Mouse (Mus musculus) MEL (cell line): ENCODE results near the gene Rtca. TPM values are rescaled to one million over a fixed set of nuclear protein-coding genes. Genes with fewer than 3 reads are reported as not detected.

Experiments used
- DNase-seq: peaks from one replicate; pipeline ENCODE4 v3.0.0; 2011; ENCODE audit warnings: low read depth, low spot score
- H3K27ac ChIP-seq: 2 replicates; pipeline ENCODE4 v1.5.1; 2012; ENCODE audit warnings: low read depth, mild to moderate bottlenecking, control low read depth, low read length, moderate library complexity; ENCODE audit not compliant: control insufficient read depth
- H3K27me3 ChIP-seq, 2 experiments: fragments of 150-350 bp in 1 of 2; sonication (generic) in 1 of 2; 2 replicates each; pipeline ENCODE4 v1.6.1; 2012; ENCODE audit warnings: low read length in 2 of 2, mild to moderate bottlenecking in 2 of 2, improper control_type of control experiment in 1 of 2, moderate library complexity in 1 of 2; ENCODE audit not compliant: insufficient read depth in 2 of 2, control insufficient read depth in 1 of 2
- H3K36me3 ChIP-seq, 2 experiments: 2 replicates each; pipeline ENCODE4 v1.6.1; 2012 to 2014; ENCODE audit warnings: low read length in 2 of 2, improper control_type of control experiment in 1 of 2, inconsistent platforms in 1 of 2, mild to moderate bottlenecking in 1 of 2; ENCODE audit not compliant: insufficient read depth in 2 of 2, control insufficient read depth in 1 of 2
- H3K4me1 ChIP-seq, 2 experiments: fragments of 150-350 bp in 1 of 2; sonication (generic) in 1 of 2; 2 replicates each; pipeline ENCODE4 v1.6.1; 2012; ENCODE audit warnings: low read length in 2 of 2, improper control_type of control experiment in 1 of 2, mild to moderate bottlenecking in 1 of 2; ENCODE audit not compliant: insufficient read depth in 2 of 2, control insufficient read depth in 1 of 2
- H3K4me3 ChIP-seq, 2 experiments: fragments of 150-350 bp in 1 of 2; sonication (generic) in 1 of 2; 2 replicates each; pipeline ENCODE4 v1.5.1; 2012; ENCODE audit warnings: low read depth in 2 of 2, low read length in 2 of 2, mild to moderate bottlenecking in 2 of 2, moderate library complexity in 2 of 2, control low read depth in 1 of 2, improper control_type of control experiment in 1 of 2; ENCODE audit not compliant: control insufficient read depth in 1 of 2, insufficient read depth in 1 of 2
- H3K79me2 ChIP-seq: 2 replicates; pipeline ENCODE4 v1.6.1; 2012; ENCODE audit warnings: mild to moderate bottlenecking, low read length, moderate library complexity; ENCODE audit not compliant: control insufficient read depth, poor library complexity, insufficient read depth
- H3K9ac ChIP-seq: 2 replicates; pipeline ENCODE4 v1.6.1; 2012; ENCODE audit warnings: low read depth, mild to moderate bottlenecking, control low read depth, low read length, moderate library complexity; ENCODE audit not compliant: control insufficient read depth, poor library complexity, severe bottlenecking
- H3K9me3 ChIP-seq: fragments of 150-350 bp; sonication (generic); replicated peaks from 2 replicates; pipeline ENCODE4 v1.6.1; 2012; ENCODE audit warnings: mild to moderate bottlenecking, low read length, improper control_type of control experiment, moderate library complexity; ENCODE audit not compliant: insufficient read depth
- CHD1 ChIP-seq: IDR thresholded peaks from 2 replicates; pipeline ENCODE4 v1.6.1; 2012; ENCODE audit warnings: low read depth, mild to moderate bottlenecking, inconsistent platforms, low read length, improper control_type of control experiment
- CTCF ChIP-seq, 3 experiments: IDR thresholded peaks in 2 of 3; conservative IDR thresholded peaks in 1 of 3; 2 replicates each; pipeline ENCODE4 v1.5.1; 2011 to 2012; ENCODE audit warnings: low read length in 3 of 3, low read depth in 2 of 3, mild to moderate bottlenecking in 2 of 3, improper control_type of control experiment in 1 of 3, inconsistent platforms in 1 of 3, mixed read lengths in 1 of 3, moderate library complexity in 1 of 3; ENCODE audit not compliant: control insufficient read depth in 1 of 3, insufficient read depth in 1 of 3, poor library complexity in 1 of 3, severe bottlenecking in 1 of 3
- ELF1 ChIP-seq: IDR thresholded peaks from 2 replicates; pipeline ENCODE4 v1.6.1; 2014; ENCODE audit warnings: low read depth, mild to moderate bottlenecking, inconsistent platforms, low read length, improper control_type of control experiment, moderate library complexity
- EP300 ChIP-seq, 2 experiments: IDR thresholded peaks; 2 replicates each; pipeline ENCODE4 v1.6.1; 2011; ENCODE audit warnings: improper control_type of control experiment in 2 of 2, low read length in 2 of 2, low read depth in 1 of 2, mild to moderate bottlenecking in 1 of 2
- ETS1 ChIP-seq: IDR thresholded peaks from 2 replicates; pipeline ENCODE4 v1.6.1; 2012; ENCODE audit warnings: low read depth, mild to moderate bottlenecking, inconsistent platforms, low read length, improper control_type of control experiment, moderate library complexity
- HCFC1 ChIP-seq: IDR thresholded peaks from 2 replicates; pipeline ENCODE4 v1.6.1; 2012; ENCODE audit warnings: low read depth, mild to moderate bottlenecking, inconsistent platforms, low read length, improper control_type of control experiment, moderate library complexity
- MAX ChIP-seq: IDR thresholded peaks from 2 replicates; pipeline ENCODE4 v1.6.1; 2011; ENCODE audit warnings: low read length, improper control_type of control experiment
- MEF2A ChIP-seq: IDR thresholded peaks from 2 replicates; pipeline ENCODE4 v1.6.1; 2014; ENCODE audit warnings: low read depth, mild to moderate bottlenecking, inconsistent platforms, low read length, improper control_type of control experiment; ENCODE audit not compliant: poor library complexity, insufficient replicate concordance, severe bottlenecking; ENCODE audit errors: extremely low read depth
- MYB ChIP-seq: IDR thresholded peaks from 2 replicates; pipeline ENCODE4 v1.6.1; 2011; ENCODE audit warnings: mild to moderate bottlenecking, low read depth, low read length, improper control_type of control experiment
- MYC ChIP-seq: IDR thresholded peaks from 2 replicates; pipeline ENCODE4 v1.6.1; 2011; ENCODE audit warnings: low read depth, mild to moderate bottlenecking, low read length, improper control_type of control experiment, moderate library complexity
- NELFE ChIP-seq: IDR thresholded peaks from 2 replicates; pipeline ENCODE4 v1.6.1; 2011; ENCODE audit warnings: low read depth, low read length, improper control_type of control experiment
- RCOR1 ChIP-seq: IDR thresholded peaks from 2 replicates; pipeline ENCODE4 v1.6.1; 2012; ENCODE audit warnings: low read depth, mild to moderate bottlenecking, inconsistent platforms, low read length, improper control_type of control experiment
- TAL1 ChIP-seq: IDR thresholded peaks from 2 replicates; pipeline ENCODE4 v1.6.1; 2012; ENCODE audit warnings: mild to moderate bottlenecking, inconsistent platforms, low read length, moderate library complexity, mixed read lengths
- TBP ChIP-seq: IDR thresholded peaks from 2 replicates; pipeline ENCODE4 v1.8.0; 2011; ENCODE audit warnings: low read depth, low read length, improper control_type of control experiment
- TCF12 ChIP-seq: IDR thresholded peaks from 2 replicates; pipeline ENCODE4 v1.6.1; 2014; ENCODE audit warnings: low read depth, mild to moderate bottlenecking, inconsistent platforms, low read length, improper control_type of control experiment, moderate library complexity
- UBTF ChIP-seq: IDR thresholded peaks from 2 replicates; pipeline ENCODE4 v1.6.1; 2012; ENCODE audit warnings: low read depth, mild to moderate bottlenecking, inconsistent platforms, low read length, improper control_type of control experiment, moderate library complexity, borderline replicate concordance; ENCODE audit not compliant: insufficient read depth
- ZC3H11A ChIP-seq: IDR thresholded peaks from 2 replicates; pipeline ENCODE4 v1.6.1; 2012; ENCODE audit warnings: low read depth, mild to moderate bottlenecking, inconsistent platforms, low read length, improper control_type of control experiment
- ZKSCAN1 ChIP-seq: IDR thresholded peaks from 2 replicates; pipeline ENCODE4 v1.6.1; 2012; ENCODE audit warnings: low read depth, mild to moderate bottlenecking, inconsistent platforms, low read length, improper control_type of control experiment, moderate library complexity
- ZMIZ1 ChIP-seq: IDR thresholded peaks from 2 replicates; pipeline ENCODE4 v1.6.1; 2012; ENCODE audit warnings: low read depth, mild to moderate bottlenecking, inconsistent platforms, low read length, improper control_type of control experiment, moderate library complexity
- ZNF384 ChIP-seq: IDR thresholded peaks from 2 replicates; pipeline ENCODE4 v1.6.1; 2012; ENCODE audit warnings: low read depth, mild to moderate bottlenecking, inconsistent platforms, low read length, improper control_type of control experiment
- polyA plus RNA-seq, 2 experiments: library from polyadenylated mRNA; stranded (reverse) in 1 of 2; unstranded in 1 of 2; fragments of >175 nt in 1 of 2; fragments of >200 nt in 1 of 2; gene quantifications; 2 replicates each; pipeline versions ENCODE4 v1.2.1 to v1.2.4; 2012; ENCODE audit warnings: low replicate concordance in 2 of 2, low read depth in 1 of 2; ENCODE audit not compliant: insufficient read length in 2 of 2, insufficient read depth in 1 of 2, missing spikeins in 1 of 2
- total RNA-seq: library from RNA; depleted of rRNA; stranded (reverse); fragments of 300-350 nt; gene quantifications from 2 replicates; pipeline ENCODE4 v1.2.3, GENCODE M21; 2012

Rtca gene
- total and polyA plus RNA-seq, 3 experiments, result 68.3 to 307 (median 68.6) TPM

GRCm38 (mm10) chr3:116493658-116494057 lies 14.3 kb downstream of the Rtca start:
- Histone ChIP-seq H3K36me3 (peaks cover 0 to 5% of the 10 kb centered on the region in 2 experiments; a peak in 2 of 4 replicates), H3K9me3 (no peaks in the 10 kb centered on the region), H3K9ac (no peak overlapping the region), H3K79me2 (no peaks in the 10 kb centered on the region), H3K4me3 (no peak overlapping the region), H3K27me3 (no peaks in the 10 kb centered on the region), H3K27ac (no peak overlapping the region), H3K4me1 (no peaks in the 10 kb centered on the region)
- no peak for DNase-seq
- no peak for TF ChIP-seq CTCF (IDR thresholded peaks at IDR 0.05 in 2 of 3, conservative IDR thresholded peaks at IDR 0.05 in 1 of 3; ENCODE audit: control insufficient read depth in 1 of 3, insufficient read depth in 1 of 3, low read depth in 2 of 3, low read length in 3 of 3, poor library complexity in 1 of 3, severe bottlenecking in 1 of 3)
- no peak for TF ChIP-seq EP300 (IDR thresholded peaks at IDR 0.05; ENCODE audit: low read depth in 1 of 2, low read length in 2 of 2)
- no peak for TF ChIP-seq ELF1
- TF ChIP-seq ETS1, result no peak
- TF ChIP-seq TAL1, result no peak

- no peaks in the 10 kb centered on the region for H3K9me3 ChIP-seq
- H3K27me3 ChIP-seq, result no peaks in the 10 kb centered on the region
- TF ChIP-seq ZKSCAN1 (no peak), NELFE (no peak), ZNF384 (no peak), UBTF (no peak), CHD1 (no peak), MYC (no peak), ZMIZ1 (no peak), MEF2A (no peak), MAX (no peak), ELF1 (no peak), ZC3H11A (no peak), TCF12 (no peak), MYB (no peak), TBP (no peak), RCOR1 (no peak), HCFC1 (no peak), EP300 (IDR thresholded peaks at IDR 0.05; ENCODE audit: low read depth in 1 of 2, low read length in 2 of 2) (no peak)
- H3K4me3 ChIP-seq, result no peak overlapping the region
- no peaks in the 10 kb centered on the region for H3K4me1 ChIP-seq
- no peak overlapping the region for H3K27ac ChIP-seq
- DNase-seq, result no peak
- no peaks in the 10 kb centered on the region for H3K79me2 ChIP-seq
- peaks cover 0 to 10% of the 10 kb centered on the region in 2 experiments; a peak in 2 of 4 replicates for H3K36me3 ChIP-seq
- H3K9ac ChIP-seq, result no peak overlapping the region
Measured at GRCm38 (mm10) chr3:116491923-116492454, 16.0 kb downstream of the Rtca start.
